In genomic region chr4:115838696-115839641, GRCm38 (mm10) we compare ENCODE assay signal across 7 mouse cellular contexts. TPM values are rescaled to one million over a fixed set of nuclear protein-coding genes. Genes with fewer than 3 reads are reported as not detected.
DNase-seq lines count a peak whose midpoint lies in the region; ATAC-seq lines count a peak whose summit lies in the region.

TSS of gene Mknk1 (plus strand) at chr4:115839198.

- H3K9ac ChIP-seq in embryonic facial prominence, embryonic 11.5 days (replicated peaks; ENCODE audit: low read length): peak within 1 kb of the TSS; percentile 61
- H3K9ac ChIP-seq in limb, embryonic 11.5 days (ENCODE audit: low read length): peak within 1 kb of the TSS; percentile 74
- H3K9ac ChIP-seq in midbrain, embryonic 14.5 days (replicated peaks; ENCODE audit: low read length): peak within 1 kb of the TSS; percentile 64

- DNase-seq in adrenal gland, postnatal 14 days: peak; percentile 97
- DNase-seq in embryonic facial prominence, embryonic 11.5 days (ENCODE audit: low spot score): peak; percentile 96
- DNase-seq in heart, adult 11 months: peak; percentile 99
- DNase-seq in kidney, adult 18-20 months: peak; percentile 93
- peak; percentile 96 for DNase-seq in limb, embryonic 11.5 days (ENCODE audit: low spot score)
- peak; percentile 96 for DNase-seq in midbrain, embryonic 14.5 days
- peak; percentile 92 for DNase-seq in spleen, adult 18-20 months

- H3K27me3 ChIP-seq in embryonic facial prominence, embryonic 11.5 days (ENCODE audit: control insufficient read depth, insufficient read depth, low read length): no peaks in the 10 kb centered on the region
- no peaks in the 10 kb centered on the region for H3K27me3 ChIP-seq in limb, embryonic 11.5 days (ENCODE audit: control insufficient read depth, insufficient read depth, low read length)
- no peaks in the 10 kb centered on the region for H3K27me3 ChIP-seq in midbrain, embryonic 14.5 days (ENCODE audit: control insufficient read depth, insufficient read depth, low read length)

- peak within 1 kb of the TSS; percentile 51 for H3K4me3 ChIP-seq in embryonic facial prominence, embryonic 11.5 days (ENCODE audit: low read depth, low read length)
- H3K4me3 ChIP-seq in limb, embryonic 11.5 days (ENCODE audit: low read depth, low read length): peak within 1 kb of the TSS; percentile 56
- peak within 1 kb of the TSS; percentile 59 for H3K4me3 ChIP-seq in midbrain, embryonic 14.5 days (replicated peaks; ENCODE audit: low read depth, low read length)

- H3K4me1 ChIP-seq in embryonic facial prominence, embryonic 11.5 days (ENCODE audit: control insufficient read depth, insufficient read depth, low read length): no peaks in the 10 kb centered on the region
- 0 out of 2 replicates have a peak, but pooled peaks cover 3% of the 10 kb centered on the region for H3K4me1 ChIP-seq in limb, embryonic 11.5 days (ENCODE audit: control insufficient read depth, insufficient read depth, low read length)
- peaks cover 3% of the 10 kb centered on the region for H3K4me1 ChIP-seq in midbrain, embryonic 14.5 days (ENCODE audit: control insufficient read depth, insufficient read depth, low read length)

- no peaks in the 10 kb centered on the region for H3K9me3 ChIP-seq in embryonic facial prominence, embryonic 11.5 days (replicated peaks; ENCODE audit: control insufficient read depth, low read length)
- H3K9me3 ChIP-seq in limb, embryonic 11.5 days (ENCODE audit: control insufficient read depth, low read length): no peaks in the 10 kb centered on the region
- H3K9me3 ChIP-seq in midbrain, embryonic 14.5 days (ENCODE audit: control insufficient read depth, low read length): no peaks in the 10 kb centered on the region

- H3K4me2 ChIP-seq in embryonic facial prominence, embryonic 11.5 days (ENCODE audit: low read depth, low read length): peak within 1 kb of the TSS; percentile 61
- H3K4me2 ChIP-seq in limb, embryonic 11.5 days (ENCODE audit: low read depth, severe bottlenecking): peak within 1 kb of the TSS; percentile 64
- H3K4me2 ChIP-seq in midbrain, embryonic 14.5 days (ENCODE audit: low read length): peak within 1 kb of the TSS; percentile 73

- peak; percentile 80 for ATAC-seq in embryonic facial prominence, embryonic 11.5 days (replicated peaks; ENCODE audit: insufficient number of reproducible peaks, low FRiP score, low TSS enrichment, low read depth)
- ATAC-seq in limb, embryonic 11.5 days (ENCODE audit: insufficient number of reproducible peaks, low FRiP score, low TSS enrichment, low read depth): peak; percentile 96
- ATAC-seq in midbrain, embryonic 14.5 days (ENCODE audit: low FRiP score, low TSS enrichment): peak; percentile 96

- no peaks in the 10 kb centered on the region for H3K36me3 ChIP-seq in embryonic facial prominence, embryonic 11.5 days (replicated peaks; ENCODE audit: control insufficient read depth, insufficient read depth, low read depth, low read length)
- no peaks in the 10 kb centered on the region for H3K36me3 ChIP-seq in limb, embryonic 11.5 days (ENCODE audit: control insufficient read depth, insufficient read depth, low read length)
- H3K36me3 ChIP-seq in midbrain, embryonic 14.5 days (ENCODE audit: control insufficient read depth, insufficient read depth, low read length): no peaks in the 10 kb centered on the region

- H3K27ac ChIP-seq in embryonic facial prominence, embryonic 11.5 days (replicated peaks; ENCODE audit: low read depth, low read length): no peak within 1 kb of the TSS
- 0 out of 2 replicates have a peak within 1 kb of the TSS, but pooled peaks have one; percentile 21 for H3K27ac ChIP-seq in limb, embryonic 11.5 days (replicated peaks; ENCODE audit: low read depth, low read length)
- peak within 1 kb of the TSS; percentile 55; the same call in 1 of the 2 replicates for H3K27ac ChIP-seq in midbrain, embryonic 14.5 days (replicated peaks; ENCODE audit: low read depth, low read length)

- 2% methylated on average over 48 of the region's 51 CpGs for WGBS in embryonic facial prominence, embryonic 11.5 days
- WGBS in limb, embryonic 11.5 days: 2% methylated on average over 51 of the region's 51 CpGs
- 2% methylated on average over 51 of the region's 51 CpGs for WGBS in midbrain, embryonic 14.5 days

RNA-seq across cellular contexts. Expression of gene Mknk1, which starts in this region (rescaled TPM):
- total RNA-seq in adrenal gland, postnatal 14 days (2021): 29.3 and 42.4 TPM in 2 replicates
- polyA plus RNA-seq in embryonic facial prominence, embryonic 11.5 days (2014; fragmentation: Nextera tagmentation; extraction: Ambion mirVana): 17.5 and 20.0 TPM in 2 replicates
- 23.2 and 26.1 TPM in 2 replicates for polyA plus RNA-seq in limb, embryonic 11.5 days (2014; fragmentation: Nextera tagmentation; extraction: Ambion mirVana)
- 16.0 and 18.0 TPM in 2 replicates for polyA plus RNA-seq in midbrain, embryonic 14.5 days (2014; fragmentation: Nextera tagmentation; extraction: Ambion mirVana)
